Comparison of ENCODE assay signal across 11 mouse cellular contexts in the genomic region with DNA sequence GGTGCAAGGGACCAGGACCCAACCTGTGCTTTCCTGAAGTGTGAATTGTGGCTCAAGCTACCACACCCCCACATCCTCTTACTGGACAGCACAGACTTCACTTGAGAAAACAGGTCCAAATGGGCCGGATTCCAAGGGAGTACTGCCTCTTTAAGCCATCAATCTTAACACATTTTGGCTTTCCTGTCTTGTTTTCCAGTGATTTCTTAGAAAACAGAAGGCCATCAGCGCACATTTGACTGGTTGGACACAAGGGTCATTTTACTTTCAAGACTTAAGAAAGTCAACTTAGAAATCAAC.
DNase-seq lines count a peak whose midpoint lies in the region; ATAC-seq lines count a peak whose summit lies in the region.
"Had no signal": no experiment of that assay in that cellular context is flagged by ENCODE, and none has a peak within 500 bp of the region (broad histone marks: within the 10 kb centered on the region; RNA-seq: fewer than 3 reads in every experiment).

No protein-coding gene starts in this region.

- H3K4me3 ChIP-seq in hindbrain, embryonic 10.5 days: no peak overlapping the region
- H3K4me3 ChIP-seq in hindbrain, embryonic 13.5 days: no peak overlapping the region
- no peak overlapping the region for H3K4me3 ChIP-seq in heart, embryonic 16.5 days (ENCODE audit: low read length)
- H3K4me3 ChIP-seq in lung, embryonic 16.5 days (ENCODE audit: low read length): no peak overlapping the region
- H3K4me3 ChIP-seq: midbrain, embryonic 15.5 days had no signal

- no peak for DNase-seq in hindbrain, embryonic 10.5 days (ENCODE audit: low spot score)
- peak; percentile 46 for DNase-seq in adipocyte (ENCODE audit: low spot score)
- no peak for DNase-seq in right cerebral cortex, adult 2 months (ENCODE audit: low spot score in 2 of 2)
- DNase-seq in thymus, adult 18-20 months: no peak
- DNase-seq: gastrocnemius, postnatal 14 days; layer of hippocampus, postnatal 36 days had no signal

- H3K27ac ChIP-seq in hindbrain, embryonic 10.5 days: peak overlapping the region; percentile 1; the same call in 1 of the 2 replicates
- no peak overlapping the region for H3K27ac ChIP-seq in hindbrain, embryonic 13.5 days
- 0 out of 2 replicates have a peak overlapping the region, but pooled peaks have one; percentile 4 for H3K27ac ChIP-seq in heart, embryonic 16.5 days (ENCODE audit: low read length)
- peak overlapping the region; percentile 38; the same call in 1 of the 2 replicates for H3K27ac ChIP-seq in lung, embryonic 16.5 days (ENCODE audit: low read length)
- H3K27ac ChIP-seq: midbrain, embryonic 15.5 days had no signal

- 38% methylated on average over 2 of the region's 2 CpGs for WGBS in hindbrain, embryonic 10.5 days
- 36% methylated on average over 2 of the region's 2 CpGs for WGBS in hindbrain, embryonic 13.5 days
- 46% methylated on average over 2 of the region's 2 CpGs for WGBS in heart, embryonic 16.5 days
- 32% methylated on average over 2 of the region's 2 CpGs for WGBS in lung, embryonic 16.5 days

- no peak for ATAC-seq in hindbrain, embryonic 13.5 days (ENCODE audit: low FRiP score)
- ATAC-seq in heart, embryonic 16.5 days (replicated peaks; ENCODE audit: extremely low read depth, insufficient read depth, low FRiP score): no peak
- ATAC-seq in lung, embryonic 16.5 days (ENCODE audit: low read depth): no peak
- no peak for ATAC-seq in frontal cortex, adult (ENCODE audit: low TSS enrichment)
- ATAC-seq: midbrain, embryonic 15.5 days had no signal

- H3K9me3 ChIP-seq in hindbrain, embryonic 10.5 days: no peaks in the 10 kb centered on the region
- H3K9me3 ChIP-seq in hindbrain, embryonic 13.5 days: no peaks in the 10 kb centered on the region
- no peaks in the 10 kb centered on the region for H3K9me3 ChIP-seq in heart, embryonic 16.5 days (replicated peaks; ENCODE audit: control insufficient read depth, low read length)
- no peaks in the 10 kb centered on the region for H3K9me3 ChIP-seq in lung, embryonic 16.5 days (ENCODE audit: control insufficient read depth, low read length)
- H3K9me3 ChIP-seq: midbrain, embryonic 15.5 days had no signal

- H3K36me3 ChIP-seq in hindbrain, embryonic 10.5 days: no peaks in the 10 kb centered on the region
- H3K36me3 ChIP-seq in hindbrain, embryonic 13.5 days: no peaks in the 10 kb centered on the region
- no peaks in the 10 kb centered on the region for H3K36me3 ChIP-seq in heart, embryonic 16.5 days (ENCODE audit: control insufficient read depth, insufficient read depth)
- no peaks in the 10 kb centered on the region for H3K36me3 ChIP-seq in lung, embryonic 16.5 days (ENCODE audit: control insufficient read depth, insufficient read depth, low read length)
- H3K36me3 ChIP-seq: midbrain, embryonic 15.5 days had no signal

- no peak overlapping the region for H3K9ac ChIP-seq in hindbrain, embryonic 13.5 days
- peak overlapping the region; percentile 34; the same call in 1 of the 2 replicates for H3K9ac ChIP-seq in heart, embryonic 16.5 days (ENCODE audit: low read length)
- no peak overlapping the region for H3K9ac ChIP-seq in lung, embryonic 16.5 days (ENCODE audit: low read length)
- H3K9ac ChIP-seq: midbrain, embryonic 15.5 days had no signal

- H3K4me2 ChIP-seq in hindbrain, embryonic 13.5 days: no peak overlapping the region; the same call in 1 of the 2 replicates
- peak overlapping the region; percentile 27 for H3K4me2 ChIP-seq in heart, embryonic 16.5 days (ENCODE audit: low read depth, low read length)
- peak overlapping the region; percentile 44 for H3K4me2 ChIP-seq in lung, embryonic 16.5 days (ENCODE audit: low read depth, low read length)
- H3K4me2 ChIP-seq: midbrain, embryonic 15.5 days had no signal

- H3K4me1 ChIP-seq in hindbrain, embryonic 10.5 days (replicated peaks): peaks cover 77% of the 10 kb centered on the region
- peaks cover 48% of the 10 kb centered on the region for H3K4me1 ChIP-seq in hindbrain, embryonic 13.5 days (replicated peaks)
- H3K4me1 ChIP-seq in heart, embryonic 16.5 days (ENCODE audit: control insufficient read depth, insufficient read depth, low read length): peaks cover 65% of the 10 kb centered on the region
- H3K4me1 ChIP-seq in lung, embryonic 16.5 days (replicated peaks; ENCODE audit: control insufficient read depth, insufficient read depth, low read length): peaks cover 29% of the 10 kb centered on the region

- 0 out of 2 replicates have a peak, but pooled peaks cover 3% of the 10 kb centered on the region for H3K27me3 ChIP-seq in hindbrain, embryonic 10.5 days (ENCODE audit: insufficient read depth, poor library complexity, severe bottlenecking)
- peaks cover 13% of the 10 kb centered on the region; the same call in 1 of the 2 replicates for H3K27me3 ChIP-seq in hindbrain, embryonic 13.5 days
- H3K27me3 ChIP-seq in heart, embryonic 16.5 days (ENCODE audit: control insufficient read depth, insufficient read depth, low read length): no peaks in the 10 kb centered on the region
- no peaks in the 10 kb centered on the region for H3K27me3 ChIP-seq in lung, embryonic 16.5 days (ENCODE audit: control insufficient read depth, insufficient read depth, low read depth, low read length)
